Mouse (Mus musculus): ENCODE data around the gene Agtr1b. TPM values are rescaled to one million over a fixed set of nuclear protein-coding genes. Genes with fewer than 3 reads are reported as not detected.
A peak's percentile ranks its signal among the peaks of the same experiment; 100 is the strongest.

Agtr1b gene
- polyA plus RNA-seq (2015; fragmentation: Nextera tagmentation; extraction: Ambion mirVana) = 3.3 and 3.7 TPM in 2 replicates

DNA sequence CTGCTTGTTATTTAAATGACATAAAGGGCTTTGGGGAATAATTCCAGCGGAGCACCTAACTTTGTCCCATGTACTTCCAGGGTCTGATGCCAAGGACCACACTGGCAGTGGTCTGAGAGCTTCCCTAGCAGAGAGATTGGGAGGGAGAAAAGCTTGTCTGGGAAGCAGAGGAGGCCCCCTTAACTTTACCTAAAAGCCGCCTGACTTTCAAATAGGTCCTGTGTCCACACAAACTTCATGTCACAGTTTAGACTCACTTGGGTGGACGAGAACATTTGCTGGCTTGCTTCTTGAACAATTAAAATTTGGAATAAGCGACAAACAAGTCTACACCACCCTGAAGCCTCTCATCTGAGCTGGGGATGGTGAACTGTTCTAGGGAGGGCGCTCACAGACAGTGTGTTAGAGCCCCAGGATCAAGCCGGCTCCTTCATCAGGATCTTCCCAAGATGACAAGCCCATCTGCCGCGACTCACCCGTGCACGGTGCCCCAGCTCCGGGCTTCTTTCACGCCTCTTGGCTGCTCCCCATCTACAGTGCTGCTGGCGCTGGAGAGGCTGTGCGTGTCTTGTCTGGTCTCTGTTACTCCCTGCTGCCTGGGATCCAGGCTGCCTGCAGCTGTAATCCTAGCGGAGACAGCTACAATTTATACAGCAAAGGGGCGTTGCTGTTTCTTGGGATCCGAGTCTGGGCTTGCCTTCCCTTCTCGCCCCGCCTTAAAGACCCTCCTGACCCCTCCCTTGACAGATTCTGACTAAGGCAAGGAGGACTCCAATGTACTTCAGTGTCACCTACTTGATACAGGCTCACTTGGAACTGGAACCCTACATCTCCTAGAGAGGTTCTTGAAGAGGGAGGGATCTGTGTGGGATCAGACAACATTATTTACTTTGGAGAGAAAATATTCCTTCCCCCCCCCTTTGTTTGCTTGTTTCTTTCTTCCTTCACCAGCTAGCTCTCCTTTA lies at the start of gene Agtr1b:
TSS of gene Agtr1b (minus strand) at position 620 of the 965 bp plus-strand sequence.
- Histone ChIP-seq H3K36me3 (no peaks in the 10 kb centered on the region), H3K27ac (peak within 1 kb of the TSS; percentile 11; the same call in 1 of the 2 replicates), H3K4me3 (peak within 1 kb of the TSS; percentile 35), H3K27me3 (no peaks in the 10 kb centered on the region), H3K9me3 (no peaks in the 10 kb centered on the region), H3K4me2 (peak within 1 kb of the TSS; percentile 53), H3K4me1 (peaks cover 3% of the 10 kb centered on the region; the same call in 1 of the 2 replicates), H3K9ac (no peak within 1 kb of the TSS)
- peak; percentile 94 for ATAC-seq (ENCODE audit: borderline replicate concordance, extremely low read depth, low FRiP score, low TSS enrichment)
- 8% methylated on average over 19 of the region's 19 CpGs for WGBS

DNA sequence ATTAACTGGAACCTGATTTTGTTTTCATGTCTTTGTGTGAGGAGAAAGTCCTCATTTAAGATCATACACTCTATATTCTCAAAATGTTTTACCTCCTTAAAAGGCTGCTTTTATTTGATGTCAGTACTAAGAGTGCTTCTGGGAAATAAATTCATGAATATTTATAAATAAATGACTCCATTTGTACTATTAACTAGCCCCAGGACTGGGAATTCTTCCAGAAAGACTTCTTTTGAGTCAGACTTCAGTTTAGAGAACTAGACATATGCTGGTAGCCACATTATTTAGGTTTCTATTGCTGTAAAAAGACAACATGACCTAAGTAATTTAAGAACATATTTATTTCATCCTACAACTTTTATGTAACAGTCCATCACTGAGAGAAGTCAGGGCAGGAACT lies 13.4 kb downstream of the Agtr1b start:
- no peaks in the 10 kb centered on the region for H3K27me3 ChIP-seq
- H3K4me1 ChIP-seq = 0 out of 2 replicates have a peak, but pooled peaks cover 6% of the 10 kb centered on the region
- H3K27ac ChIP-seq = no peak overlapping the region; the same call in 1 of the 2 replicates
- no peak overlapping the region for H3K4me2 ChIP-seq
- ATAC-seq (ENCODE audit: borderline replicate concordance, extremely low read depth, low FRiP score, low TSS enrichment) = peak; percentile 11; the same call in 1 of the 2 replicates
- H3K36me3 ChIP-seq = no peaks in the 10 kb centered on the region
- H3K9me3 ChIP-seq = no peaks in the 10 kb centered on the region
- H3K4me3 ChIP-seq = no peak overlapping the region
- H3K9ac ChIP-seq = no peak overlapping the region

DNA sequence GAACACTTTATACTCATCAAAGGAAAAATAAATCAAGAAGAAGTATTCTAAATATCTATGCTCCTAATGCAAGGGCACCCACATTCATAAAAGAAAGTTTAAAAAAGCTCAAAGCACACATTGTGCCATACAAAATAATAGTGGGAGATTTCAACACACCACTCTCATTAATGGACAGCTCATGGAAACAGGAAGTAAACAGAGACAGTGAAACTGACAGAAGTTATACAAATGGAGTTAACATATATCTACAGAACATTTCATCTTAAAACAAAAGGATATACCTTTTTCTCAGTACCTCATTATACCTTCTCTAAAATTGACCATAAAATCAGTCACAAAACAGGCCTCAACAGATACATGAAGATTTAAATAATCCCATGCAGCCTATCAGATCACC lies 18.8 kb downstream of the Agtr1b start:
- H3K27ac ChIP-seq = no peak overlapping the region
- H3K4me3 ChIP-seq = no peak overlapping the region
- ATAC-seq (ENCODE audit: borderline replicate concordance, extremely low read depth, low FRiP score, low TSS enrichment) = no peak
- H3K9ac ChIP-seq = no peak overlapping the region
- H3K36me3 ChIP-seq = no peaks in the 10 kb centered on the region
- H3K4me2 ChIP-seq = no peak overlapping the region
- H3K4me1 ChIP-seq = 0 out of 2 replicates have a peak, but pooled peaks cover 5% of the 10 kb centered on the region
- no peaks in the 10 kb centered on the region for H3K9me3 ChIP-seq
- H3K27me3 ChIP-seq = no peaks in the 10 kb centered on the region

DNA sequence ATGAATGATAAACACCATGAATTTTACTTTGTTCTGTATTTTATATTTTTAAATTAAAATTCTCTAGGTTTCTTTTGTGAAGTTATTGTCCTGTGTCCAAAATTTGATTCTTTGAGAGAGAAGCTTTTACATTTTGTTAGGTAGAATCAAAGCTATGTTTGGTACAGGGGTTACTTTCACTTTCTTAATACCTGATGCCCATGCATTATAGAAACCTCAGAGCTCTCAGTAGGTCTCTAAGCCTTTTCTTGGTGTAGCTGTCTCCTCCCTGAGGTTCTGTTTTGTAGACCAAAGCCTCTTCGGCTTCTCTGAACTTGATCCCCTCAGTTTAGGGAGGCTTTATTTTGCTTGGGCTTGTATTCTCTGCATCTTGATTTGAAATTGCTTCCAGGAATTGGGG lies 26.6 kb downstream of the Agtr1b start:
- no peaks in the 10 kb centered on the region for H3K9me3 ChIP-seq
- ATAC-seq (ENCODE audit: borderline replicate concordance, extremely low read depth, low FRiP score, low TSS enrichment) = no peak
- no peak overlapping the region for H3K27ac ChIP-seq
- no peak overlapping the region for H3K4me3 ChIP-seq
- no peaks in the 10 kb centered on the region for H3K4me1 ChIP-seq
- no peak overlapping the region for H3K9ac ChIP-seq
- no peaks in the 10 kb centered on the region for H3K36me3 ChIP-seq
- no peaks in the 10 kb centered on the region for H3K27me3 ChIP-seq
- no peak overlapping the region for H3K4me2 ChIP-seq
- WGBS = 80% methylated on average over 1 of the region's 1 CpGs

DNA sequence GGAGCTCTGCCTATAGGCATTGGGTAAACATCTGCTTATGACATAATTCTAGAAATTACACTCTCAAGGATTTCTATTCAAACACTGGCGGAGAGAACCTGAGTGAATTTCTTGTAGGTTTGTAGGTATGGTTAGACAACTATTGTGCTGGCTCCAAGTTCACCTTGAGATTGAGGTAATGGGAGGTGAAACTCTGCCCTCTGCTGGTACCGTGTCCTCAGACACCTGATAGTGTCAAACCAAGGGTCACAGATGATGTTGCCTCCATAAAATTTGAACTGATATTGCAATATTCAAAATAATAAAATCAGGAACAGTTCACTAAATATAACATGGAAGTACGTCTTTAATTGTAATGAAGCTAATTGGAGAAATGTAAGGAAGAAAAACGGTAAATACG lies 32.3 kb downstream of the Agtr1b start:
- no peaks in the 10 kb centered on the region for H3K4me1 ChIP-seq
- H3K4me3 ChIP-seq = no peak overlapping the region
- no peak overlapping the region for H3K4me2 ChIP-seq
- no peaks in the 10 kb centered on the region for H3K9me3 ChIP-seq
- no peak overlapping the region for H3K27ac ChIP-seq
- WGBS = 66% methylated on average over 5 of the region's 5 CpGs
- no peak overlapping the region for H3K9ac ChIP-seq
- no peaks in the 10 kb centered on the region for H3K36me3 ChIP-seq
- no peak for ATAC-seq (ENCODE audit: borderline replicate concordance, extremely low read depth, low FRiP score, low TSS enrichment)
- no peaks in the 10 kb centered on the region for H3K27me3 ChIP-seq

DNA sequence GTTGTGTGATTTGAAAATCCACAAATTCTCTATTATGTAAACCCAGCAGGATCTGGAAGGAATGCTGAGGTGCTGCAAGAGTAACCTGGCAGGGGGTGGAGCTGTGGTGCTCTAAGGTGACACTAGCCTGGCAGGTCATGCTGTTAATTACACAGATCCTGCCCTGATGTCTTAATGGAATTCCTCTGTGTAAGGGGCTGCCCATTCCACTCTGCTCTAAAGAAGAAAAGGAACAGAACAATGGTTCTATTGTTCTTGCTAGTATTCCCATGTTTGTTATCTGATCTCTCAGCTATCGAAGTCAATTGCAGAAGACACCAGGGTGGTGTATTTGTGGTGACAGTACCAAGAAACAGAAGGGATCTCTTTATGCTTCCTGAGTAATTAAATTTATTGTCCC lies 49.7 kb downstream of the Agtr1b start:
- Histone ChIP-seq H3K27me3 (no peaks in the 10 kb centered on the region), H3K4me2 (no peak overlapping the region), H3K36me3 (no peaks in the 10 kb centered on the region), H3K9me3 (no peaks in the 10 kb centered on the region), H3K27ac (no peak overlapping the region), H3K9ac (no peak overlapping the region), H3K4me3 (no peak overlapping the region), H3K4me1 (no peaks in the 10 kb centered on the region)
- no peak for ATAC-seq (ENCODE audit: borderline replicate concordance, extremely low read depth, low FRiP score, low TSS enrichment)
- 38% methylated on average over 1 of the region's 1 CpGs for WGBS

DNA sequence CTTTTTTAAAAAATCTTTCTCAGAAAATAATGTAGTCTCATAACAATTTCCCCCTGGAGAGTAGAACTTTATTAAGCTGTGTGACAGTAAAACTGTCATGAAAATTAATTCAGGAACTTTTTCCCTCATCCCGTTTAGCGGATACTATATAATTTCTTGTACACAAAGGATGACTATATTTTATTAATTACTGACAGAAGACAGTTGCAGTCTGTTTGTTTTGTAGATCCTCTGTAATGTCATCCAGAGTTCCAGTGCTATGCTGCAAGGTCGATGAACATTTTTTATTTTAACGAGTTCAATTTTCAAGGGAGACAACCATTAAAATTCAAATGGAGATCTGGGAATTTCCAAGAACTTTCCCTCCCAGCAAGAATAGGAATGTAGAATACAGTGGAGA lies 57.8 kb downstream of the Agtr1b start:
- Histone ChIP-seq H3K4me3 (no peak overlapping the region), H3K9ac (no peak overlapping the region), H3K36me3 (no peaks in the 10 kb centered on the region), H3K4me2 (no peak overlapping the region), H3K27me3 (no peaks in the 10 kb centered on the region), H3K27ac (no peak overlapping the region), H3K9me3 (no peaks in the 10 kb centered on the region), H3K4me1 (no peaks in the 10 kb centered on the region)
- WGBS = 79% methylated on average over 4 of the region's 4 CpGs
- ATAC-seq (ENCODE audit: borderline replicate concordance, extremely low read depth, low FRiP score, low TSS enrichment) = no peak

DNA sequence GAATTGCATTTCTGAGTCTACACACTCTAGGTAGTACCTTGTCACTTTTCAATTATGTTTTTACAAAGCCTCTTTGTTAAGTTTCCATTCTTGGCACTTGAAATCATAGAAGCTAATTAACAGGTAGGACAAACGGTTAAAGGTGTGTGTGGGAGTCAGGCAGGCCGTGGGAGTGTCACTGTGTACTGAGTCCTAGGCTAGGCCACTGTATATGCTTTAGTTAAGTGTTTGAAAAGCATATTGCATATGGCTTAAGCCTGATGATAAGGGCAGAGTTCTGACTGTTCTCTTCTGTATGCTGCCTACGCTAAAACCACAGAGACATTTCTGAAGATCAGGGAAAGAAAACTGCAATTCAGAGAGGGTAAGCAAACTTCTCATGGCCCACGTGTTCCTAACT lies 59.7 kb downstream of the Agtr1b start:
- Histone ChIP-seq H3K4me2 (no peak overlapping the region), H3K9ac (no peak overlapping the region), H3K4me3 (no peak overlapping the region), H3K27ac (no peak overlapping the region), H3K27me3 (no peaks in the 10 kb centered on the region), H3K9me3 (no peaks in the 10 kb centered on the region), H3K4me1 (no peaks in the 10 kb centered on the region), H3K36me3 (no peaks in the 10 kb centered on the region)
- 53% methylated on average over 4 of the region's 4 CpGs for WGBS
- no peak for ATAC-seq (ENCODE audit: borderline replicate concordance, extremely low read depth, low FRiP score, low TSS enrichment)

DNA sequence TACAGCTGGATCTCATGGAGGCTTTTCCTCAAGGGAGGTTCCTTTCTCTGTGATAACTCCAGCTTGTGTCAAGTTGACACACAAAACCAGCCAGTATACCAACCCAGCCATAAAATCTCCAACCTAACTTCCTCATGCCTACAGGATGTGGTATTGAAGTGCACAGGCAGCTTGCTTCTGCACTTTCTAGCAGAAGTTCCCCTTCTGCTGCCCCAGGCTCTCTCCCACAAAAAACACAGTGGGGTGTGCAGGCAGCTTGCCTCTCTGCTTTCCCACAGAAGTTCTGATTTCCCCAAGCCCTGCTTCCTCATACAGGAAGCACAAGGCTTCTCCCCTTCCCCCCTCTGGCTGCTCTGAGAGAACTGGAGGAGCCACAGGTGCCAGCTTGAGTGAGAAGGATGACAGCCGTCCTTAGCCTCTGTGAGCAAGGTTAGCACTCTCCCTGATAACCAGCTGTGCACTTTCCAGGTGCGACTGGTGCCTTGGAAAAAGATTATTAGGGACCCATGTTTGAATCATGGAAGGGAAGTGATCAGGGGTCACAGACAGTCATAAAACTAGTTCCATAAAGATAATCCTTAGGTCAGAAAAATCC lies 62.1 kb downstream of the Agtr1b start:
- Histone ChIP-seq H3K27ac (no peak overlapping the region), H3K27me3 (no peaks in the 10 kb centered on the region), H3K4me3 (no peak overlapping the region), H3K9ac (no peak overlapping the region), H3K4me2 (no peak overlapping the region), H3K9me3 (no peaks in the 10 kb centered on the region), H3K4me1 (no peaks in the 10 kb centered on the region), H3K36me3 (no peaks in the 10 kb centered on the region)
- WGBS = 36% methylated on average over 2 of the region's 2 CpGs
- ATAC-seq (ENCODE audit: borderline replicate concordance, extremely low read depth, low FRiP score, low TSS enrichment) = no peak; the same call in 1 of the 2 replicates

DNA sequence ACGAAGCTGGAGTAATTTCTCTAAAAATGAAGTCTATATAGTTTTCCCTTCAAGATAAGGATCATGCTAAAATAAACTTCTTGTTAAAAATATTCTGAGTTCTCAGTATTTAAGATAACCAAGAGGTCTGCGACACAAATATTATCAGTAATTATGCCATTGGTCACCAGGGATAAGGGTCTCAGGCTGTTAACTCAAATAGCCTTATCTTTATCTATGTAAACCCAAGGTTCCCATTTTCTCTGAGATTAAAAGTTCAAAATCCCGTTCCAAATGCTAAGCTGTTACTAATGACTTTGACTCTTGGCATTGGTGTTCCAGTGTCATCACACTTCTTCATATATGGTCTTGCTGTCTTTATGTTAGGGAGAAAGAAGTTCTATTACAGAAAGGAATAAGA lies 71.4 kb downstream of the Agtr1b start:
- WGBS = 32% methylated on average over 3 of the region's 3 CpGs
- no peak overlapping the region for H3K9ac ChIP-seq
- no peaks in the 10 kb centered on the region for H3K9me3 ChIP-seq
- no peaks in the 10 kb centered on the region for H3K27me3 ChIP-seq
- no peak for ATAC-seq (ENCODE audit: borderline replicate concordance, extremely low read depth, low FRiP score, low TSS enrichment)
- no peaks in the 10 kb centered on the region for H3K36me3 ChIP-seq
- no peak overlapping the region for H3K27ac ChIP-seq
- no peak overlapping the region for H3K4me2 ChIP-seq
- H3K4me1 ChIP-seq = no peaks in the 10 kb centered on the region
- H3K4me3 ChIP-seq = no peak overlapping the region

DNA sequence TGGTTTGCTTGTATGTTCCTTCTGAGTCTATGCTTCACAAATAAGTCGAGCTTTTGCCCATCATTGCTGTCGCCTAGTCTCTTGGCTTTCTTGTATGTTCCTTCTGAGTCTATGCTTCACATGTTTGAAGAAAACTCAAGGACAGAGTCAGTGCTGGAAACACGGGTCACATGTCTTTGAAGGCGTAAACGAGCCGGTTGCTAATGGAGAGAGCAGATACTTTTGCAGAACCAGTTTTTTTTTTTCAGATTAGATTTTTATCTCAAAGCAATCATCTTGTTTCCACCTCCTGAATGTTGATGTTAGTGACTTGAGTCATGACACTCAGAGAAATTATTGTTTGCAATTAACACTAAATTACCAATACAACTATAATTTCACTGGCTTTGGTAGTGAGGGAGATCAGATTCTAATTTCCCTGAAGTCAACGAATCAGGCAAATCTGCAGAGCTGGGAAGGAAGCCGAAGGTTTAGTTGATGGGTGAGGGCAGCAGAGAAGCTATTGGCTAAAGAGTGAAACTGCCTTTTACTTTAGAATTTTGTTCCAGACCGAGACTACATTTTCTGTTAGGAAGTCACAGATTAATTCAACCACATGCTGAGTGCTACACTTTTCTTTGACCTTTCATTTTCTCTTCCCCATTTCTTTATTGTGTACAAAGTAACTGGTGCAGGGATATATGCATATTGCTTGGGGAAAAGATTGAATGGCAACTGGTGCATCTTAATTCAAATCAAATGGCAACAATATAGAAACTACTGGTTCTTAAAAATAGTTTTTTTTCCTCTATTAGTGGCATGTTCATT lies 72.2 kb downstream of the Agtr1b start:
- H3K27me3 ChIP-seq = no peaks in the 10 kb centered on the region
- no peak overlapping the region for H3K4me2 ChIP-seq
- H3K9me3 ChIP-seq = no peaks in the 10 kb centered on the region
- H3K4me3 ChIP-seq = no peak overlapping the region
- H3K9ac ChIP-seq = no peak overlapping the region
- no peaks in the 10 kb centered on the region for H3K4me1 ChIP-seq
- no peaks in the 10 kb centered on the region for H3K36me3 ChIP-seq
- 68% methylated on average over 9 of the region's 9 CpGs for WGBS
- no peak for ATAC-seq (ENCODE audit: borderline replicate concordance, extremely low read depth, low FRiP score, low TSS enrichment)
- no peak overlapping the region for H3K27ac ChIP-seq

DNA sequence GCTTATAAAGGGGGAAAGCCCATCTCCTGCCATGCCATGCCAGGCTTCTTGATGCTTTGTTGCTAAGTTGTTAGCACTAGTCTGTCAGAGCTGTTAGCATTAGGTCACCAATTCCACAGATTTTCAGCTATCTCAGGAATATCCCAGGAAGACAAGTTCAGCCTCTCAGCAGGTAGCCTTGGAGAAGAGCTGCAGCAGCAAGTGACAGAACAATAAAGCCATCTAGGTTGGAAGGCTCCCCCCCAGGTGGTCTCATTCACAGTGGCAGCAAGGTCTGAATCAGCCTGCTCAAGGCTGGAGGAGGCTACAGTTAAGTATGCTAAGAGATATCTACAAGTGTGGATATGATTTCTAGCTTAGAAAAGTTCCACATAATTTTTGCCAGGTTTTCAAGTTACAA lies 75.6 kb downstream of the Agtr1b start:
- Histone ChIP-seq H3K27me3 (no peaks in the 10 kb centered on the region), H3K4me3 (no peak overlapping the region), H3K4me2 (no peak overlapping the region), H3K27ac (no peak overlapping the region), H3K4me1 (no peaks in the 10 kb centered on the region), H3K9ac (no peak overlapping the region), H3K9me3 (no peaks in the 10 kb centered on the region), H3K36me3 (no peaks in the 10 kb centered on the region)
- no peak for ATAC-seq (ENCODE audit: borderline replicate concordance, extremely low read depth, low FRiP score, low TSS enrichment)
